Mouse (Mus musculus): ENCODE measurements around the gene Itga2b. TPM values are rescaled to one million over a fixed set of nuclear protein-coding genes. Genes with fewer than 3 reads are reported as not detected.
A peak's percentile ranks its signal among the peaks of the same experiment; 100 is the strongest.

Itga2b gene
- total and polyA plus RNA-seq, 3 experiments = 27.3 to 72.3 (median 27.8) TPM

GRCm38 (mm10) chr11:102465713-102466436 is 4.0 kb downstream of the Itga2b start:
- no peak for DNase-seq (ENCODE audit: low spot score)
- no peak overlapping the region for H3K4me3 ChIP-seq (ENCODE audit: low read depth, low read length)
- ATAC-seq (ENCODE audit: extremely low read depth, insufficient number of reproducible peaks, low FRiP score, poor library complexity, severe bottlenecking) = no peak

GRCm38 (mm10) chr11:102464901-102465300 is 5.0 kb downstream of the Itga2b start:
- DNase-seq (ENCODE audit: low spot score) (no peak), ATAC-seq (ENCODE audit: extremely low read depth, insufficient number of reproducible peaks, low FRiP score, poor library complexity, severe bottlenecking) (no peak)
- H3K9me3 ChIP-seq (replicated peaks) = no peaks in the 10 kb centered on the region
- H3K27me3 ChIP-seq (ENCODE audit: insufficient read depth, low read length) = peaks cover 26% of the 10 kb centered on the region
- no peak for TF ChIP-seq POLR2AphosphoS5 (IDR thresholded peaks at IDR 0.05; ENCODE audit: insufficient replicate concordance, low read depth, low read length)
- no peak for TF ChIP-seq CTCF (IDR thresholded peaks at IDR 0.05; ENCODE audit: low read depth, low read length)
- TF ChIP-seq GATA1 (IDR thresholded peaks at IDR 0.05; ENCODE audit: borderline replicate concordance, low read length) = no peak
- TF ChIP-seq GATA2 (IDR thresholded peaks at IDR 0.05; ENCODE audit: borderline replicate concordance, low read depth, low read length) = no peak
- TF ChIP-seq TAL1 (conservative IDR thresholded peaks at IDR 0.05; ENCODE audit: low read depth, low read length) = no peak
- no peak overlapping the region for H3K4me3 ChIP-seq (ENCODE audit: low read depth, low read length)
- peaks cover 45% of the 10 kb centered on the region for H3K4me1 ChIP-seq (ENCODE audit: insufficient read depth, low read depth, low read length)
- H3K36me3 ChIP-seq (replicated peaks) = peaks cover 20% of the 10 kb centered on the region

More at GRCm38 (mm10) chr11:102465713-102466436, 4.0 kb downstream of the Itga2b start:
- H3K36me3 ChIP-seq (replicated peaks) = peaks cover 17% of the 10 kb centered on the region
- H3K4me1 ChIP-seq (ENCODE audit: insufficient read depth, low read depth, low read length) = peaks cover 53% of the 10 kb centered on the region
- no peaks in the 10 kb centered on the region for H3K9me3 ChIP-seq (replicated peaks)
- no peak for TF ChIP-seq GATA2 (IDR thresholded peaks at IDR 0.05; ENCODE audit: borderline replicate concordance, low read depth, low read length)
- TF ChIP-seq GATA1 (IDR thresholded peaks at IDR 0.05; ENCODE audit: borderline replicate concordance, low read length) = no peak
- TF ChIP-seq POLR2AphosphoS5 (IDR thresholded peaks at IDR 0.05; ENCODE audit: insufficient replicate concordance, low read depth, low read length) = no peak
- no peak for TF ChIP-seq TAL1 (conservative IDR thresholded peaks at IDR 0.05; ENCODE audit: low read depth, low read length)
- TF ChIP-seq CTCF (IDR thresholded peaks at IDR 0.05; ENCODE audit: low read depth, low read length) = no peak
- peaks cover 18% of the 10 kb centered on the region for H3K27me3 ChIP-seq (ENCODE audit: insufficient read depth, low read length)

GRCm38 (mm10) chr11:102461764-102462163 is 8.2 kb downstream of the Itga2b start:
- H3K27me3 ChIP-seq (ENCODE audit: insufficient read depth, low read length) = peaks cover 41% of the 10 kb centered on the region

DNA sequence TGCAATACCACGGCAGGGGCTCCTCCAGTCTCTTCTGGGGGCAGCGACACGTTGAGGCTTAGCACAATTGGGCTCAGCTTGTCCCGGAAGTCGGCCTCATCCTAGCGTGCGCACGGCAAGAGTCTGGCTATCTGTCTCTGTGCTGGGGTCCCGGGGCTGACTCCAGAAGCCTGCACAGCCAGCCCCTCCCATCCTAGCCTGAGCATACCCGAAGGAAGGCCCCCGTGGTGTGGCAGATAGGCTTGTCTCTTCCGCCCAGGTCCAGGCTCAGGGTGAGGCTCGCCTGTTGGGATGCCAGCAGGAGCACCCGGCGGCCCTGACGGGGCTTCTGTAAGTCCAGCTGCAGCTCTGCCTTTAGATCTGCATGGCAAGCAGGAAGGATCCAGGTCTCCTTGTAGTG is 9.4 kb downstream of the Itga2b start:
- H3K36me3 ChIP-seq (replicated peaks) = peaks cover 24% of the 10 kb centered on the region
- no peak overlapping the region for H3K4me3 ChIP-seq (ENCODE audit: low read depth, low read length)
- no peaks in the 10 kb centered on the region for H3K9me3 ChIP-seq (replicated peaks)
- H3K4me1 ChIP-seq (ENCODE audit: insufficient read depth, low read depth, low read length) = peaks cover 24% of the 10 kb centered on the region
- peaks cover 48% of the 10 kb centered on the region for H3K27me3 ChIP-seq (ENCODE audit: insufficient read depth, low read length)
- DNase-seq (ENCODE audit: low spot score) (no peak), ATAC-seq (ENCODE audit: extremely low read depth, insufficient number of reproducible peaks, low FRiP score, poor library complexity, severe bottlenecking) (no peak)
- no peak for TF ChIP-seq CTCF (IDR thresholded peaks at IDR 0.05; ENCODE audit: low read depth, low read length)
- TF ChIP-seq POLR2AphosphoS5 (IDR thresholded peaks at IDR 0.05; ENCODE audit: insufficient replicate concordance, low read depth, low read length) = no peak
- no peak for TF ChIP-seq GATA1 (IDR thresholded peaks at IDR 0.05; ENCODE audit: borderline replicate concordance, low read length)
- TF ChIP-seq TAL1 (conservative IDR thresholded peaks at IDR 0.05; ENCODE audit: low read depth, low read length) = no peak
- TF ChIP-seq GATA2 (IDR thresholded peaks at IDR 0.05; ENCODE audit: borderline replicate concordance, low read depth, low read length) = no peak

More at GRCm38 (mm10) chr11:102461764-102462163, 8.2 kb downstream of the Itga2b start:
- peaks cover 29% of the 10 kb centered on the region for H3K36me3 ChIP-seq (replicated peaks)
- ATAC-seq (ENCODE audit: extremely low read depth, insufficient number of reproducible peaks, low FRiP score, poor library complexity, severe bottlenecking) = no peak
- no peaks in the 10 kb centered on the region for H3K9me3 ChIP-seq (replicated peaks)
- TF ChIP-seq GATA1 (IDR thresholded peaks at IDR 0.05; ENCODE audit: borderline replicate concordance, low read length) (no peak), GATA2 (IDR thresholded peaks at IDR 0.05; ENCODE audit: borderline replicate concordance, low read depth, low read length) (no peak), TAL1 (conservative IDR thresholded peaks at IDR 0.05; ENCODE audit: low read depth, low read length) (no peak), CTCF (IDR thresholded peaks at IDR 0.05; ENCODE audit: low read depth, low read length) (no peak), POLR2AphosphoS5 (IDR thresholded peaks at IDR 0.05; ENCODE audit: insufficient replicate concordance, low read depth, low read length) (no peak)
- H3K4me3 ChIP-seq (ENCODE audit: low read depth, low read length) = no peak overlapping the region
- DNase-seq (ENCODE audit: low spot score) = no peak
- H3K4me1 ChIP-seq (ENCODE audit: insufficient read depth, low read depth, low read length) = peaks cover 16% of the 10 kb centered on the region

- H3K27me3 ChIP-seq (ENCODE audit: insufficient read depth, low read length) = peaks cover 51% of the 10 kb centered on the region
- H3K4me3 ChIP-seq (ENCODE audit: low read depth, low read length) = peak overlapping the region; percentile 69; the same call in 1 of the 2 replicates
- H3K4me1 ChIP-seq (ENCODE audit: insufficient read depth, low read depth, low read length) = peaks cover 17% of the 10 kb centered on the region
Measured at GRCm38 (mm10) chr11:102455740-102456396, 14.1 kb downstream of the Itga2b start.

DNA sequence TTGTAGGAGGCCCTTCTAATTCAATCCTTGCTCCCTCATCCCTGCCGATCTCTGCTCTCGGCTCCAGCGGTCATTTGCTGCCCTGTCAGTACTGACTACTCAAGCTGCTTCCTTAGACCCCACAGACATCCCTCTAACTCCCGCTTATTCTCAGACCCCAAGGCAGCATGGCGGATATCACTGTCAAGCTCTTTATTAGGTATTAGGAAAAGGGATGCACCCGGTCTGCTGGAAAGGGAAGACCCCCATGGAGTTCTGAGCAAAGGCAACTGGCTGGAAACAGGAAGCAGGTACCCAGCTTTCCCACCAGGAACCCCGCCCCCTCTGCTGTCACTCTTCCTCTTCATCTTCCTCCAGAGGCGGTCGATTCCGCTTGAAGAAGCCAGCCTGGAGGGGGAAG is 16.8 kb downstream of the Itga2b start:
- Histone ChIP-seq H3K27me3 (ENCODE audit: insufficient read depth, low read length) (peaks cover 61% of the 10 kb centered on the region), H3K4me1 (ENCODE audit: insufficient read depth, low read depth, low read length) (peaks cover 17% of the 10 kb centered on the region)
- no peak for ATAC-seq (ENCODE audit: extremely low read depth, insufficient number of reproducible peaks, low FRiP score, poor library complexity, severe bottlenecking)

More at GRCm38 (mm10) chr11:102455740-102456396, 14.1 kb downstream of the Itga2b start:
- no peak for ATAC-seq (ENCODE audit: extremely low read depth, insufficient number of reproducible peaks, low FRiP score, poor library complexity, severe bottlenecking)
- DNase-seq (ENCODE audit: low spot score) = peak; percentile 66
- TF ChIP-seq GATA2 (IDR thresholded peaks at IDR 0.05; ENCODE audit: borderline replicate concordance, low read depth, low read length) (no peak), CTCF (IDR thresholded peaks at IDR 0.05; ENCODE audit: low read depth, low read length) (no peak), POLR2AphosphoS5 (IDR thresholded peaks at IDR 0.05; ENCODE audit: insufficient replicate concordance, low read depth, low read length) (no peak), GATA1 (IDR thresholded peaks at IDR 0.05; ENCODE audit: borderline replicate concordance, low read length) (no peak), TAL1 (conservative IDR thresholded peaks at IDR 0.05; ENCODE audit: low read depth, low read length) (no peak)
- Histone ChIP-seq H3K9me3 (replicated peaks) (no peaks in the 10 kb centered on the region), H3K36me3 (replicated peaks) (peaks cover 18% of the 10 kb centered on the region)

More for the DNA sequence above, 16.8 kb downstream of the Itga2b start:
- no peak for DNase-seq (ENCODE audit: low spot score)
- TF ChIP-seq GATA2 (IDR thresholded peaks at IDR 0.05; ENCODE audit: borderline replicate concordance, low read depth, low read length) (no peak), GATA1 (IDR thresholded peaks at IDR 0.05; ENCODE audit: borderline replicate concordance, low read length) (no peak), TAL1 (conservative IDR thresholded peaks at IDR 0.05; ENCODE audit: low read depth, low read length) (no peak), POLR2AphosphoS5 (IDR thresholded peaks at IDR 0.05; ENCODE audit: insufficient replicate concordance, low read depth, low read length) (no peak), CTCF (IDR thresholded peaks at IDR 0.05; ENCODE audit: low read depth, low read length) (no peak)
- Histone ChIP-seq H3K36me3 (replicated peaks) (peaks cover 14% of the 10 kb centered on the region), H3K9me3 (replicated peaks) (no peaks in the 10 kb centered on the region), H3K4me3 (ENCODE audit: low read depth, low read length) (no peak overlapping the region)
